Mouse (Mus musculus) retina, postnatal 1 day (tissue): ENCODE data around the gene Gpatch8.

Experiments used
- DNase-seq: peaks from one replicate; pipeline ENCODE4 v3.0.0-alpha.2; 2012

The Gpatch8 gene

DNA sequence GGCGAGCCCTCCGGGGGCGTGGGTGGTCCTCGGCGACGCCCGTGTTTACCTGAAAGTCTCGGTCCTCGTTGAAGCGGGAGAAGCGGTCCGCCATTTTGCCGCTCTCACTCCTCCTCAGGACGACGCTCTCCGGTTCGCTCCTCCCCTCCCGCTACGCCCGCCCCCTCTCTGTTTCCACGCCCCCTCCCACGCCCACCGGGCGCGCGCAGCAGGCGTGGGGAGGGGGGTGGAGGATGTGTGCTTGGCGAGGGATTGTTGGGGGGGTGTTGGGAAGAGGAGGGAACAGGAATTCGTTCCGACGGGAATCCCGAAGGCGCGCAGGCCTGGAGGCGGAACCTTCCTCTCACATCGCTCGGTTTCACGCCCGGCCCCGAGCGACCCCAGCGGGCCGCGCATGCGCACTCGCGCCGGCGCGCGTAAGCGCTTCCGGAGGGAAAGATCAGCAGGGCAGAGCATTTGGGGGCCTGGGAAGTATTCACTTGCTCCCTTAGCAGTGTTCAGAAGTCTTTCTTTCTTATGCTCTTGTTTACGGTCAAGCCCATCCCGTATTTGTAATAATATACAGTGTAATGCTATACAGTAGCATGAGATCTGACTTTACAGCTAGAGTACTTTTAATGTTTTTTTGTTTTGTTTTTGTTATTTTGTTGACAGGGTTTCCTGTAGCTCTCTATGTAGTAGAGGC is at the start of gene Gpatch8:
TSS of gene Gpatch8 (minus strand) at position 362 of the 685 bp plus-strand sequence.
- DNase-seq = peak; percentile 99

DNA sequence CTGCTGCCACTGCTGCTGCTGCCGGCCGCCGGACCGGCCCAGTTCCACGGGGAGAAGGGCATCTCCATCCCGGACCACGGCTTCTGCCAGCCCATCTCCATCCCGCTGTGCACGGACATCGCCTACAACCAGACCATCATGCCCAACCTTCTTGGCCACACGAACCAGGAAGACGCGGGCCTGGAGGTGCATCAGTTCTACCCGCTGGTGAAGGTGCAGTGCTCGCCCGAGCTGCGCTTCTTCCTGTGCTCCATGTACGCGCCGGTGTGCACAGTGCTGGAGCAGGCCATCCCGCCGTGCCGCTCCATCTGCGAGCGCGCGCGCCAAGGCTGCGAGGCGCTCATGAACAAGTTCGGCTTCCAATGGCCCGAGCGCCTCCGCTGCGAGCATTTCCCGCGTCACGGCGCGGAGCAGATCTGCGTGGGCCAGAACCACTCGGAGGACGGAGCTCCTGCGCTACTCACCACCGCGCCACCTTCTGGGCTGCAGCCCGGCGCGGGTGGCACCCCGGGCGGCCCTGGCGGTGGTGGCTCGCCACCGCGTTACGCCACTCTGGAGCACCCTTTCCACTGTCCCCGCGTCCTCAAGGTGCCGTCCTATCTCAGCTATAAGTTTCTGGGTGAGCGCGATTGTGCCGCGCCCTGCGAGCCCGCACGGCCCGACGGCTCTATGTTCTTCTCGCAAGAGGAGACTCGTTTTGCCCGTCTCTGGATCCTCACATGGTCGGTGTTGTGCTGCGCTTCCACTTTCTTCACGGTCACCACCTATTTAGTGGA is 48.8 kb upstream of the Gpatch8 start:
- peak; percentile 71 for DNase-seq

DNA sequence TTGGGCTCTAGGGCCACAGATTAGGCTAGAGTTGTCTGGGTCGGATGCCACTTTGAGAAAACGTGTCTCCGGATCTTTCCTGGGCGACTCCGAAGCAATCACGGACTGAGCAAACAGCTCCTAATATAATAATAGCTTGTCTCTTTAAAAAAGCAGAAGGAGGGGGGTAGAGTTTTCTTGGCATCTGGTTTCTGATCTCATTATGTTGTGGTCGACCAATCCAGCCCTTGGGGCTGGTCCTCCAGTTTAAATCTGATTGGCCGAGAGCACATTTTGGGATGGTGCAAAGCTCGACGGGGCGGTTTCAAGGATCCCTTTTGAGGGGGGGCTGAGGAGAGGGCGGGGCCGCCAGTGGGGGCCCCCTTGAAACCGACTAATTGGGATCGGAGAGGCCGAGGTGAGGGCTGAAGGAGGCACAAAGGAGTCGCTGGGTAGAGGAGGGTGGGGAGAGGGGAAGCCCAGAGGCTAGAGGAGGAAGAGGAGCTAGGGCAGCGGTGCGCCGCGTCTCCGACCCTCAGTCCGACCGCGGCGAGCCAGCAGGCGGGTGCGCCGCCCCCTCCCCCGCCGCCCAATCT is 47.9 kb upstream of the Gpatch8 start, which contains the start of gene Fzd2:
TSS of gene Fzd2 (plus strand) at position 387 of the 575 bp plus-strand sequence.
- peak; percentile 99 for DNase-seq

DNA sequence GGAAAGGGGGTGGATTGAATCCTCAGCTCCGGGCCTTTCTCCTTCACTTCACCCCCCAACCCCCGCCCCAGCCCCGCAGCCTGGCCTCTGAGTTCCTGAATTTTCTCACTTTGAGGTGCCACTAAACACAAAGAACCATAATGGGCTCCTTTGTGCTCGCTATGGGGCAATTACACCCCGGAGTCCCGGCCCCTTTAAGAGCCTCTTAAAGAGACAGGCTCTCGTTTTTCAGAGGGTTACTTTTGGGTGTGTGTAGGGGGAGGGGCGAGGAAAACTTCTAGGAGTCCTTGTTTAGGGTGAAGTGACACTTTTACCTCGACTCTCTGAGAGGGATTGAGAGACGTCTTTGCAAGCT is 47.3 kb upstream of the Gpatch8 start:
- DNase-seq = peak; percentile 85

GRCm38 (mm10) chr11:102602816-102603495 is 46.8 kb upstream of the Gpatch8 start:
- no peak for DNase-seq

DNA sequence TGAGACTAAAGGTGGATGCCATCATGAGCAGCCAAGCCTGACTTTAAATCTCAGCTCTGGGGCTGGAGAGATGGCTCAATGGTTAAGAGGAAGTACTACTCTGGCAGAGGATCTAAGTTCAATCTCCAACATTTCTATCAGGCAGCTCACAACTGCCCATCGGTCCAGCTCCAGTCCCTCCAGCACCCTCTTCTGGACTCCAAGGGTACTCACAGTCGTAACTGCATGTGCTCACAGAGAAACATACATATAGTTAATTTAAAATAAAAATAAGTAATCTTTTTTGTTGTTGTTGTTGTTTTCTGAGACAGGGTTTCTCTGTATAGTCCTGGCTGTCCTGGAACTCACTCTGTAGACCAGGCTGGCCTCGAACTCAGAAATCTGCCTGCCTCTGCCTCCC is 43.7 kb upstream of the Gpatch8 start:
- peak; percentile 46 for DNase-seq

DNA sequence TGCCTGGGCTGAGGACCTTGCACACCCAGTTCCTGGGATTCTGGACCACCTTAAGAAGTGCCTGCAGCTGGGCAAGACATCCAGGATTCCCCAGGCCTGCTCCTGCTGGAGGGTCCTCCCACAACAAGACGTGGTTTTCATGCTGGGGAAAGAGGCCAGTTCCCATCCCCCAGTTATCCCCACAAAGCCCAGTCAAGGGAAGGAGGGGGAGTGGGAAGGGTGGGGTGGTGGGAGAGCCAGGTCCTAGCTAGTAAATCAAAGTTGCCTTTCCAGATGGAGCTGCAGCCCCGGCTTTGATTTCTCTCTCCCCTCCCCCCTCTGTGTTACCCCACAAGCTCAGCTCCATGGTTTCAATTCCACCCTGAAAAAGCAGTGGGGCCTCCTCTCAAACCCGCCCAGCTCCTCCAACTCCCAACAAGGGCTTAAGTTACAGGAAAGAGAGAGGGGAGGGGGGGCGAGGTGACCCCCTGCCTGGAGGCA is 39.2 kb upstream of the Gpatch8 start:
- peak; percentile 37 for DNase-seq

DNA sequence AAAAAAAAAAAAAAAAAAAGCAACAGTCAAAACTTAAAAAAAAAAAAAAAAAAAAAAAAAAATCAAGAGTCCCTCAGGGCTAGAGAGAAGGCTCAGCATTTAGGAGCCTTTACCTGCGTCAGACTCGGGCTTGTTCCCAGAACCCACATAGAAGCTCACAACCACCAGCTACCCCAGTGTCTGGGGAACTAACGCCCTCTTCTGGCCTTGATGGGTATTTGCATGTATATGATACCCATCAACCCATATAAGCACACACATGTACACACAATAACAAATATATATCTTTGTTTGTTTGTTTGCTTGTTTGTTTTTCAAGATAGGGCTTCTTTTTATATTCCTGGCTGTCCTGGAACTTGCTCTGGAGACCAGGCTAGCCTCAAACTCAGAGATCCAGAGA is 31.4 kb upstream of the Gpatch8 start:
- no peak for DNase-seq

GRCm38 (mm10) chr11:102586445-102587130 is 30.4 kb upstream of the Gpatch8 start:
- no peak for DNase-seq

DNA sequence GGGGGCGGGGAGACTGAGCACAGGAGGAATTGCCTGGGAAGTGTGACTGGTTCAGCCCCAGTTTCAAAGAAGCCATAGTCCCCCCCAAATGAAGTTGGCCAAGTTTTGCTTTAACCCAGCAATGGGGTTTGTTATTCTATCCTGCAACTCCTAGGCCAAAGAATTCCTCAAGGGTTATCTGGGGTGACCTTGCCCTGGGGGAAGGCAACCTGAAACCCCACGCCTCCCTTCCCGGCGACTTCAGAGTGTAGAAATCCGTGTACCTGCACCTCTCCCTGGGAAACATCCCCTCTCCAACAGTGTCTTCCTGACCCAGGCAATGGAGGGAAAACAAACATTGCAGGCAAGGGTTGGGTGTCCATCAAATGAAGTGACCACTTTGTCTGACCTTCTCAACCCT is 26.5 kb upstream of the Gpatch8 start:
- no peak for DNase-seq

- DNase-seq = no peak
These were observed 25.9 kb upstream of the Gpatch8 start for GRCm38 (mm10) chr11:102582016-102582610.

DNA sequence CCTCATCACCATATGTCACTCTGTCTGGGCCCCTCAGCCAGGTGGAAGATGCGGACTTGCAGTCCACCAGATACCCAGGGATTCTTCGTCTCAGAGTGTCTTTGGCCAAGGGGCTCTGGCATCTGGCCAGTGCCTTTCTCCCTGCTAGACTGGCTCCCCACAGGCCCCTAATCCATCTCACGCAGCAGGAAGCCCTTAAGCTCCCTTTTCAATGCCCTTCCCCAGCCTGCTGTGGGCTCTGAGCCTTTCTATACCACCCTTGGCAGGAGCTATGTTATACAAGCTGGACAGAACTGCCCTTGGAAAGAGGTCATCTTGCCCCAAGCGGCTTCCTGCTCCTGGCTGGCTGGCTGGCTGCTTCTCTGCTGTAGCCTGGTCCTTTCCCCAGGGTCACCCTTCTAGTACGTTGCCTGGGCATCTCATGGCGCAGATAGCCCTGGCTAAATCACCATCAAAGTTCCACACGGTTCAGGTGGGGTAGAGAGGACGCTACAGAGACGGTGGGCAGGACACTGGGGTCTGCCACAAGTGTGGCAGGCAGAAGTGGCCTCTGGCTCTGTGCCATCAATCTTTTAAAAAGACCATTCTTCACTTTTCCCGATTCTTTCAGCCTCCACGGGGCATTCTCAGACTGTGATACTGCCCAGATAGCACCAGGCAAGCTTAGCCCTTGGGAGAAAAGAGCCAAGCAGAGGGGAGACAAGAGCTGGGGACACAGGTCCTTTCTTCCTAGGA is 25.3 kb upstream of the Gpatch8 start:
- DNase-seq = peak; percentile 87

GRCm38 (mm10) chr11:102580034-102580330 is 23.8 kb upstream of the Gpatch8 start:
- DNase-seq = no peak

DNA sequence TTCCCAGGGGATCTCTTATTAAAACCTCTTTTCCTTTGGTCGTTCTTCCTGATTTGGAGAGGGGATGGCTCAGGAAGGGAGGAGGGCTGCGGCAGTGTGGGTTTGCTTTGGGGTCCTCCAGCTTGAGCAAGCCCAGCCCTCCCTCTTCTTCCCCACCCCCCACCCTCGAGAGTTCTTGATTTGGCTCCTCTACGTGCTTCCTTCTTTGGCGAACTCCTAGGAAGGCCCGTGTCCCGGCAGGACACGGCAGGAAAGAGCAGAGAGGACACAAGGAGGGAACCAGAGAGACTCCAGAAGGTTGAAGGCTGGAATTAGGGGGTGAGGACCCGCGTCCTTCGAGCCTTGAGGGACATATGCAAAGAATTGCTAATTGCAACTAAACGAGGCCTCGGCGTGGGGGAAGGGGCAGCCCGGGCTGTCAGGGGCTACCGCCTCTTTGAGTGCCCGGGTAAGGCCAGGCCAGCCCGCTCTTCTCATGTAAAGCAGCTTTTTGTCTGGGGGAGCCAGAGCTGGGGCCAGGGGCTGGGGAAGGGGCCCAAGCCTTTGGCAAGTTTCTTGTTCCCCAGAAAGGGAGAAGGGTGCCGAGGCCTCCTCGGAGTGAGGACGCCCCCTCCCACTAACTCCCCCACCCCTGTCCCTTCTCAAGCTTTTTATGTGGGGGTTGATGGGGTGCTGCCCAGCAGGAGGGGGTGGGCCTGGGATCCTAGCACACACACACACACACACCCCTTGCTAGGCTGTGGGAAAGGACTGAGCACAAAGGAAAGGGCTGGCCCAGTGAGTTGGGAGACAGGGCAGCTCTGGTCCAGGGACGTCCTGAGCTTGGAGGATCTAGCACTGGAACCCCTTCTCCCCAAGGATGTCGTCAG is 23.2 kb upstream of the Gpatch8 start, which contains the start of gene Gm11627:
TSS of gene Gm11627 (minus strand) at position 297 of the 869 bp plus-strand sequence.
- peak; percentile 44 for DNase-seq

GRCm38 (mm10) chr11:102578341-102579118 is 22.3 kb upstream of the Gpatch8 start:
- peak; percentile 87 for DNase-seq

DNA sequence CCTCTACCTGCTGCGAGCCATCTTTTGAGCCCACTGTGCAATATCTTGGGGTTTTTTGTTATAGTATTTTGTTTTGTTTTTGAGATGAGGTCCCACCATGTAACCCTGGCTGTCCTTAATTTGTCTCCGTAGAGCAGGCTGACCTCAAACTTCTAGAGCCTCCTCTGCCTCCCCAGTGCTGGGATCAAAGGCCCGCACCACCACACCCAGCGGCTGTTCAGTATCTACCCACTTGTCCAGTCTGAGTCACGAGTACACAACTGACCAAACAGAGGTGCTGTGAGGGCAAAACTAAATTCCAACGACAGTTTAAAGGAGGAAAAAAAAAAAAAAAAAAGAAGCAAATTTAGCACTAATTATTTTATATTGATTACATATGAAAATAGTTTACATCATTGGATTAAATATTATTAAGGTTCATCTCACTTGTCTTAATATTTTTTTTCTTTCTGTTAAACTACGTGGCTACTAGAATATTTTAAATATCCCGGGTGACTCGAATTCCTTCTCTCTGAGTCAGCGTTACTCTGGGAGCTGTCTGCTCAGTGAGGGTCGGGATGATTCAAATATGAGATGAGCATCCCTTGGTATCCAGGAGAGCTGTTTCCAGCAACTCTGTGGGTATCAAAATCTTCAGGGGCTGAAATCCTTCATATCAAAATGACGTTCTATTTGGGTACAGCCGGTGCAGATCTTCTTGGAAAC is 20.0 kb upstream of the Gpatch8 start:
- DNase-seq = no peak

DNA sequence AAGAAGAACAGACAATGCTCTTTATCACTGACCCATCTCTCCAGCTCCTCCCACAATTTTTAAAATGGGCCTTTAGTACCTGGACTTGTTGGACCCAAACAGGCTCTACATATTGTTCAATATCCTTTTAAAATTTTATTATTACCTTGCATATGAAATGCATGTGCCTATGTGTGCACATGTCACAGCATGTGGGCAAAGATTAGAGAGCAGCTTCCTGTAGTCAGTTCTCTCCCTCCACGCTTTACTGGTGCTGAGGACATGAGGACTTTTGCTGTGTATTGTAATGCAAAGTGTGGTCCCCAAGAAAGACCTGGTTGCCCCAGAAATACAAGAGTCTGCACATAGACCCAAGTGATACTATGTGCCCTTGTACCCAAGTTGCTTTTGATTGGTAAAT is 18.8 kb upstream of the Gpatch8 start:
- DNase-seq = no peak

GRCm38 (mm10) chr11:102572866-102573663 is 16.9 kb upstream of the Gpatch8 start:
- DNase-seq = peak; percentile 90
